In the genomic region with DNA sequence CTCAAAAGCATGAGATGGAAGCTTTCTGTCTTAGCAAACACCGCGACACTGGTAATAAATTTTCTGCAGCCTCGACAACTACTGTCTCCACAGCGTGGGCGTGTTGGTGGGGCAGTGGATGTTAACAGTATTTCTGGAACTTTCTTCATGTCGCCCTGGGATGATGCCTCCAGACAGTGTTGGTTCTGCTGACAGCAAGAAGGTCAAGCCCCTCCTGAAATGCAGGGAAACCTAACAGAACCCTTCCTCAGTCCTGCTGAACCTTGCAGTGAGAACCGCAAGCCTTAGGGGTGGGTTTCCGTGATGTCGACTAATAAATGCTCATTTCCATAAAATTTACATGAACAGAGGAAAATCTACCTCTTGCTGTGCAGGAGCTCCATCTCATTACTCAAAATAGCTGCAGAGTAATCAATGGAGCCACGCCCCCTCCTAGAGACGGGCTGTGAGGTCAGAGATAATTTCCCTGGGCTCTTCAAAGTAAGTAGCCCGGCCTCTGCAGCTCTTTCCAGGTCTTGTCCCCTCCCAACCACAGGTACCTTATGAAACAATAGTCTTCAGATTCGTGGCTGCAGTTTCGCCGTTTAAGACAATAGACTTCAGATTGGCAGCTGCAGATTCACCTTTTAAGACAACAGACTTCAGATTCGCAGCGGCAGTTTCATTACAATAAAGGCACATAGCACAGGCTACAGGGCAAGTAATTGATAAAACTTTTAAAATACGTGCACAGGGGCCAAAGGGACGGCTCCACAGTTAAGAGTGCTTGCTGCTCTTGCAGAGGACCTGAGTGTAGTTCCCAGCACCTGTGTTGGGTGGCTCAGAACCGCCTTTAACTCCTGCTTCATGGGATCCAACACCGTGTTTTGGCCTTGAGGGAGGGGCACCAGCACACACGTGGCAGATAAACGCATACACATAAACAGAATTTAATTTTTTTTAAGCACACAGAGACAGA, we compare ENCODE assay signal across 8 mouse cellular contexts.
DNase-seq lines count a peak whose midpoint lies in the region; ATAC-seq lines count a peak whose summit lies in the region.

No protein-coding gene starts in this region.

- intact Hi-C loops in left cerebral cortex, postnatal 36 days (cut with DNase I) = no loop called here

- 51% methylated on average over 23 of the region's 23 CpGs for WGBS in forebrain, embryonic 13.5 days
- 44% methylated on average over 23 of the region's 23 CpGs for WGBS in hindbrain, embryonic 16.5 days
- 56% methylated on average over 23 of the region's 23 CpGs for WGBS in midbrain, embryonic 10.5 days
- 49% methylated on average over 23 of the region's 23 CpGs for WGBS in stomach, embryonic 14.5 days

- H3K9ac ChIP-seq in forebrain, embryonic 13.5 days = peak overlapping the region; percentile 47; the same call in 1 of the 2 replicates
- H3K9ac ChIP-seq in hindbrain, embryonic 16.5 days (ENCODE audit: low read depth, low read length) = peak overlapping the region; percentile 46
- H3K9ac ChIP-seq in stomach, embryonic 14.5 days (replicated peaks; ENCODE audit: low read depth, low read length) = no peak overlapping the region; the same call in 1 of the 2 replicates

- no peaks in the 10 kb centered on the region; the same call in 1 of the 2 replicates for H3K27me3 ChIP-seq in forebrain, embryonic 13.5 days
- H3K27me3 ChIP-seq in hindbrain, embryonic 16.5 days (replicated peaks; ENCODE audit: control insufficient read depth, insufficient read depth, low read length) = no peaks in the 10 kb centered on the region
- no peaks in the 10 kb centered on the region for H3K27me3 ChIP-seq in midbrain, embryonic 10.5 days (ENCODE audit: low read depth, poor library complexity, severe bottlenecking)
- H3K27me3 ChIP-seq in stomach, embryonic 14.5 days (ENCODE audit: control insufficient read depth, insufficient read depth, low read length) = no peaks in the 10 kb centered on the region

- no peaks in the 10 kb centered on the region for H3K36me3 ChIP-seq in forebrain, embryonic 13.5 days (ENCODE audit: poor library complexity, severe bottlenecking)
- no peaks in the 10 kb centered on the region for H3K36me3 ChIP-seq in hindbrain, embryonic 16.5 days (ENCODE audit: control insufficient read depth, insufficient read depth, low read length)
- no peaks in the 10 kb centered on the region for H3K36me3 ChIP-seq in midbrain, embryonic 10.5 days
- no peaks in the 10 kb centered on the region for H3K36me3 ChIP-seq in stomach, embryonic 14.5 days (ENCODE audit: control insufficient read depth, insufficient read depth, low read length)

- peak; percentile 63; the same call in 1 of the 2 replicates for ATAC-seq in forebrain, embryonic 13.5 days
- peak; percentile 74 for ATAC-seq in hindbrain, embryonic 16.5 days
- peak; percentile 68 for ATAC-seq in stomach, embryonic 14.5 days (ENCODE audit: insufficient number of reproducible peaks, insufficient read depth, low FRiP score, low read depth)

- DNase-seq in NIH3T3 (ENCODE audit: low read depth) = peak; percentile 89
- peak; percentile 2 for DNase-seq in c-Kit-positive CD71-positive TER-119-positive erythroid progenitor cells, embryonic 14.5 days (ENCODE audit: low spot score)
- DNase-seq in left cerebral cortex, postnatal 36 days (ENCODE audit: low spot score in 2 of 2) = peak; percentile 13 to 39
- peak; percentile 51 for DNase-seq in midbrain, embryonic 10.5 days (ENCODE audit: low spot score)
- no peak for DNase-seq in spleen, postnatal 36 days (ENCODE audit: low spot score in 2 of 2)

- H3K9me3 ChIP-seq in forebrain, embryonic 13.5 days (replicated peaks) = no peaks in the 10 kb centered on the region
- H3K9me3 ChIP-seq in hindbrain, embryonic 16.5 days (ENCODE audit: control insufficient read depth, low read length) = no peaks in the 10 kb centered on the region
- H3K9me3 ChIP-seq in midbrain, embryonic 10.5 days (replicated peaks) = no peaks in the 10 kb centered on the region
- no peaks in the 10 kb centered on the region for H3K9me3 ChIP-seq in stomach, embryonic 14.5 days (ENCODE audit: control insufficient read depth, low read depth, low read length)

- H3K4me2 ChIP-seq in forebrain, embryonic 13.5 days = peak overlapping the region; percentile 59
- H3K4me2 ChIP-seq in hindbrain, embryonic 16.5 days (ENCODE audit: low read length) = peak overlapping the region; percentile 54
- peak overlapping the region; percentile 37 for H3K4me2 ChIP-seq in stomach, embryonic 14.5 days (replicated peaks; ENCODE audit: low read depth, low read length)

- H3K4me3 ChIP-seq in forebrain, embryonic 13.5 days = peak overlapping the region; percentile 37
- peak overlapping the region; percentile 35 for H3K4me3 ChIP-seq in hindbrain, embryonic 16.5 days (ENCODE audit: low read length)
- H3K4me3 ChIP-seq in midbrain, embryonic 10.5 days = peak overlapping the region; percentile 49
- peak overlapping the region; percentile 24 for H3K4me3 ChIP-seq in stomach, embryonic 14.5 days (ENCODE audit: low read depth, low read length)

- 0 out of 2 replicates have a peak overlapping the region, but pooled peaks have one; percentile 25 for H3K27ac ChIP-seq in forebrain, embryonic 13.5 days
- H3K27ac ChIP-seq in hindbrain, embryonic 16.5 days (ENCODE audit: low read depth, low read length) = 0 out of 2 replicates have a peak overlapping the region, but pooled peaks have one; percentile 12
- H3K27ac ChIP-seq in midbrain, embryonic 10.5 days (replicated peaks) = peak overlapping the region; percentile 70
- no peak overlapping the region for H3K27ac ChIP-seq in stomach, embryonic 14.5 days (ENCODE audit: low read length)

- H3K4me1 ChIP-seq in forebrain, embryonic 13.5 days = peaks cover 19% of the 10 kb centered on the region
- peaks cover 5% of the 10 kb centered on the region; the same call in 1 of the 2 replicates for H3K4me1 ChIP-seq in hindbrain, embryonic 16.5 days (ENCODE audit: control insufficient read depth, insufficient read depth, low read depth, low read length)
- H3K4me1 ChIP-seq in midbrain, embryonic 10.5 days = peaks cover 15% of the 10 kb centered on the region
- H3K4me1 ChIP-seq in stomach, embryonic 14.5 days (ENCODE audit: control insufficient read depth, insufficient read depth, low read length) = peaks cover 16% of the 10 kb centered on the region

Comparison
In these comparisons a context has a peak if more than half of its experiments do, and no peak if none do; other contexts are left out.
1. DNase-seq: peak in NIH3T3 (single experiment), c-Kit-positive CD71-positive TER-119-positive erythroid progenitor cells, embryonic 14.5 days (single experiment), left cerebral cortex, postnatal 36 days (2 of 2) and midbrain, embryonic 10.5 days (single experiment); none in spleen, postnatal 36 days (0 of 2).
2. Peak in every context shown above with its lines, with median percentiles within 50 percentile points of each other: ATAC-seq, H3K4me2 ChIP-seq and H3K4me3 ChIP-seq.